Mouse (Mus musculus) liver, adult 2 months (tissue): ENCODE measurements around the gene Polr1e.

Source experiments
- CTCF ChIP-seq: fragments of 200-500 bp; IDR thresholded peaks from 2 replicates; pipeline ENCODE4 v1.5.1; 2011; ENCODE audit warnings: low read depth, low read length, control low read depth
- POLR2A ChIP-seq: fragments of 200-500 bp; IDR thresholded peaks from 2 replicates; pipeline ENCODE4 v1.6.1; 2011; ENCODE audit warnings: low read length, control low read depth; ENCODE audit not compliant: insufficient read depth; ENCODE audit errors: extremely low read depth

DNA sequence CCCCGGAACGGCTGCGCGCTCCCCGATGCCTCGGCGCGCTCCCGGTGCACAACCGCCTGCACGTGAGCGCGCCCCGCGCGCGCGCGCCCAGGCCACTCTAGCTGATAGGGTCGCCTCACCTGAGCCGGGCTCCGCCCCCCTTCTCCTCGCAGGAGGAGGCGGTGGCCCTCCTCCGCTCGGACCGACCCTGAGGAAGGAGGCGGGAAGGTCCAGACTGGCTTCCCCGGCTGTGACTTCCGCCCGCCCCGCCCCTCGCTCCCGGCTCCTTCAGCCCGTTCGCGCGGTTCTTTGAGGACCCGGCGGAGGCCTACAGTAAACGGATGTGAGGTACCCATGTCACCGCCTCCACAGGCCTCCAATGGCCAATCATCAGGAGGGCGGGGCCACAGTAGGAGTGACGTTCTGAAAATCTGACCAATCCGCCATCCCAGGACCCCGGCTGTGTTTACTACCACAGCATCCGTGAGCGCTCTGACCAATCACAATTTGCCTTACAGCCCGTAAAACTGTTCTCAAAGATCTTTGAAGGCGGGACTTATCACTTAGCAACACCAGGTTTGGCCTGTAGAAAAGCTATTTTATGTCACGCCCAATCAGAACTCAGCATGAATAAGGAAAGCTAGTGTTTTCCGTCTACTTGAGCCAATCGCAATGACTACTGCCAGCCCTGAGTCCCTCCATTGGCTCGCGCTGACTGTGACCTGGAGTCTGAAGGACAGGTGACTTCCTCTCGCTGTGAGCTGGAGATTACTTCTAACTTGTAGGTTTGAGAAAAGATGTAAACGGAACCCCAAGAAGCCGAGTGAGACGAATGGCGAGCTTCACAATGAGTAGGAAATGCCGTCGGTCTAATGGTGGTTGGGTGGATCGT, 6.0 kb upstream of the Polr1e start, which contains the start of gene Zbtb5:
- TF ChIP-seq CTCF (no peak), POLR2A (0 out of 2 replicates have a peak, but pooled peaks have one; percentile 32)
